Mouse (Mus musculus): ENCODE measurements at regions not wholly inside any gene's neighbourhood (a gene's known extent, or its start where the extent isn't known, plus 50 kb on each side); places are given as distances from the start of the nearest gene placed in this dataset.

DNA sequence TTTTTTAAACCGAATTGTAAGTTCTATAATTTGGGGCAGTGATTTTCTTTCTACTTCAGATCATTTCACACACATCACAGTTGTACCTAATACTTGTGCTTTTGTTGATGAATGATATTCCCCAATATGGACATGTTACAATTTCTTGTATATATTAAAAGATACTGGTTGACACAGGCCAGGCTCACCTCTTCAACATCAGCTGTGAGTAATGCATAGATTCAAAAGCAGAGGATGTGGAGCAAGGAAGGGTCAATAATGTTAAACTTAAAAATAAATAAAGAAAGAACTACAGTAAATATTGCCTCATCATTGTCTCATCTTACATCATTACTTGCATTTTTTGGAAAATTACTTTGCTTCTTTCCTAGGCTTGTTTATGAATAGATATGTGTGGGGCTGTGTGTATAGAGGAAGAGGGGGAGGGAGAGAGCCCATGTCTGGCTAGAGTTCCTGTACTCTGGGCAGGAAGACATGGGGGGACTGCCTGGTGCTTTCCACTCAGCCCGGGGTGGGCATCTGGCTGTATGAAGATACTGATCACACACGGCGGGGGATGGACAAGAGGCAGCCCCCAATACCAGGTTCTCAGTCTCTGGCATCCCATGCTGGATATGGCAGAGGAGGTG lies 490.1 kb downstream of the Gm6377 start:
- no peak for TF ChIP-seq CTCF (IDR thresholded peaks at IDR 0.05)
- intact Hi-C loops (cut with DNase I): no loop called here
- no peak overlapping the region for H3K27ac ChIP-seq
- no peak for DNase-seq
- H3K4me3 ChIP-seq: no peak overlapping the region

GRCm38 (mm10) chrX:109734961-109735537 lies 538.5 kb downstream of the Gm6377 start:
- Histone ChIP-seq H3K4me3 (no peak overlapping the region), H3K27ac (no peak overlapping the region)
- DNase-seq: no peak
- intact Hi-C loops (cut with DNase I): no loop called here
- TF ChIP-seq CTCF (IDR thresholded peaks at IDR 0.05): peak; percentile 14; the same call in 1 of the 2 replicates

GRCm38 (mm10) chrX:109735967-109736366 lies 539.4 kb downstream of the Gm6377 start:
- intact Hi-C loops (cut with DNase I): no loop called here
- no peak for TF ChIP-seq CTCF (IDR thresholded peaks at IDR 0.05)
- Histone ChIP-seq H3K27ac (no peak overlapping the region), H3K4me3 (no peak overlapping the region)
- DNase-seq: no peak
